Mouse (Mus musculus): ENCODE results near the gene Aif1l. TPM values are rescaled to one million over a fixed set of nuclear protein-coding genes. Genes with fewer than 3 reads are reported as not detected.

The Aif1l gene
- polyA plus RNA-seq, 1 experiment from 2014 or later: 50.3 TPM

Other genes with a start within 250 kb of the Aif1l start
- 0.14 and 0.23 TPM in 2 replicates for gene Qrfp, start 139.6 kb upstream of the Aif1l start, polyA plus RNA-seq (2015; fragmentation: Nextera tagmentation; extraction: Ambion mirVana)
- 0.24 and 0.25 TPM in 2 replicates for gene Fibcd1, start 104.1 kb upstream of the Aif1l start, polyA plus RNA-seq (2015; fragmentation: Nextera tagmentation; extraction: Ambion mirVana)
- 0.28 and 0.34 TPM in 2 replicates for gene Lamc3, start 62.8 kb upstream of the Aif1l start, polyA plus RNA-seq (2015; fragmentation: Nextera tagmentation; extraction: Ambion mirVana)
- gene Nup214, start 24.3 kb downstream of the Aif1l start, polyA plus RNA-seq (2015; fragmentation: Nextera tagmentation; extraction: Ambion mirVana): 112 and 114 TPM in 2 replicates
- 4.5 and 5.4 TPM in 2 replicates for gene Fam78a, start 134.7 kb downstream of the Aif1l start, polyA plus RNA-seq (2015; fragmentation: Nextera tagmentation; extraction: Ambion mirVana)
- 7.3 and 8.3 TPM in 2 replicates for gene Plpp7, start 145.4 kb downstream of the Aif1l start, polyA plus RNA-seq (2015; fragmentation: Nextera tagmentation; extraction: Ambion mirVana)
- gene Prrc2b, start 200.9 kb downstream of the Aif1l start, polyA plus RNA-seq (2015; fragmentation: Nextera tagmentation; extraction: Ambion mirVana): 49.0 and 52.7 TPM in 2 replicates